Mouse (Mus musculus) heart, postnatal 0 days (tissue): ENCODE measurements around the gene Scgb2b7. TPM values are rescaled to one million over a fixed set of nuclear protein-coding genes. Genes with fewer than 3 reads are reported as not detected.
"Not testable (repeated sequence)": the region's sequence is repeated elsewhere in the genome, so short reads cannot be mapped to it uniquely, and the experiment has no call there.

ENCODE experiments used
- ATAC-seq: fragments of 200-750 bp; cut with Nextera tagmentation; 2 replicates; pipeline ENCODE4 v1.8.0; 2017; ENCODE audit warnings: low read depth, moderate number of reproducible peaks, moderate library complexity; ENCODE audit not compliant: insufficient read depth
- DNase-seq: peaks from one replicate; pipeline ENCODE4 v3.0.0-alpha.2; 2016; ENCODE audit warnings: low spot score
- H3K27ac ChIP-seq: fragments of 300-500 bp; sonication (generic); 2 replicates; pipeline ENCODE4 v1.5.1; 2014; ENCODE audit warnings: low read depth, mild to moderate bottlenecking
- H3K27me3 ChIP-seq: fragments of 300-500 bp; sonication (generic); 2 replicates; pipeline ENCODE4 v1.6.1; 2014; ENCODE audit warnings: low read length, mixed read lengths; ENCODE audit not compliant: control insufficient read depth, insufficient read depth
- H3K36me3 ChIP-seq: fragments of 300-500 bp; sonication (generic); replicated peaks from 2 replicates; pipeline ENCODE4 v1.6.1; 2014; ENCODE audit warnings: low read length, mixed read lengths; ENCODE audit not compliant: control insufficient read depth, insufficient read depth
- H3K4me1 ChIP-seq: fragments of 300-500 bp; sonication (generic); 2 replicates; pipeline ENCODE4 v1.6.1; 2014; ENCODE audit warnings: antibody characterized with exemption; ENCODE audit not compliant: control insufficient read depth, insufficient read depth
- H3K4me2 ChIP-seq: fragments of 300-500 bp; sonication (generic); 2 replicates; pipeline ENCODE4 v1.6.1; 2014; ENCODE audit warnings: low read depth, mild to moderate bottlenecking, low read length, moderate library complexity
- H3K4me3 ChIP-seq: fragments of 300-500 bp; sonication (generic); 2 replicates; pipeline ENCODE4 v1.5.1; 2014; ENCODE audit warnings: low read depth, low read length
- H3K9ac ChIP-seq: fragments of 300-500 bp; sonication (generic); replicated peaks from 2 replicates; pipeline ENCODE4 v1.6.1; 2014; ENCODE audit warnings: low read depth, low read length, mixed read lengths
- H3K9me3 ChIP-seq: fragments of 300-500 bp; sonication (generic); replicated peaks from 2 replicates; pipeline ENCODE4 v1.6.1; 2016; ENCODE audit warnings: low read length; ENCODE audit not compliant: control insufficient read depth
- WGBS: fragments of 180-500 bp; shearing (Covaris S2); extraction: QIAGEN DNeasy Blood & Tissue Kit; methylation state at CpG from one replicate; pipeline ENCODE4 v1.1.7; 2014; 5-methylcytosine and 5-hydroxymethylcytosine counted together
- polyA plus RNA-seq: library from polyadenylated mRNA; unstranded; fragments of >200 nt; fragmentation: Nextera tagmentation; extraction: Ambion mirVana; gene quantifications from 2 replicates; pipeline ENCODE4 v1.2.1, GENCODE M21; 2015
- total RNA-seq: library from RNA; depleted of rRNA; stranded (reverse); fragments of >200 nt; gene quantifications from 2 replicates; pipeline ENCODE4 v1.2.3, GENCODE M21; 2014; ENCODE audit warnings: low replicate concordance; rRNA removed

Gene Scgb2b7
- total RNA-seq (not detected in 2 replicates), polyA plus RNA-seq (not detected in 2 replicates)

- H3K4me1 ChIP-seq, H3K36me3 ChIP-seq, H3K27ac ChIP-seq, H3K9me3 ChIP-seq, H3K27me3 ChIP-seq, H3K4me3 ChIP-seq, H3K9ac ChIP-seq, ATAC-seq, DNase-seq, H3K4me2 ChIP-seq: not testable (repeated sequence)
Observed at GRCm38 (mm10) chr7:31705657-31706056, at the start of gene Scgb2b7. Gene Scgb2b7, minus strand, starts transcription at chr7:31705757.

- WGBS = 63% methylated on average over 4 of the region's 5 CpGs
- not testable (repeated sequence) for DNase-seq, H3K36me3 ChIP-seq, H3K4me2 ChIP-seq, H3K27ac ChIP-seq, H3K27me3 ChIP-seq, H3K4me1 ChIP-seq, H3K9me3 ChIP-seq, H3K9ac ChIP-seq, ATAC-seq, H3K4me3 ChIP-seq
Observed at GRCm38 (mm10) chr7:31712365-31712764, 6.8 kb upstream of the Scgb2b7 start, which contains the start of gene Scgb1b7. Gene Scgb1b7, plus strand, starts transcription at chr7:31712665.

Other genes with a start within 250 kb of the Scgb2b7 start
- gene Scgb1b7, start 6.9 kb upstream of the Scgb2b7 start, total RNA-seq = not detected in 2 replicates
- not detected in 2 replicates for gene Scgb1b7, start 6.9 kb upstream of the Scgb2b7 start, polyA plus RNA-seq